Mouse (Mus musculus) bone marrow macrophage, adult 2 months (primary cell): ENCODE measurements around the gene Tead1. TPM values are rescaled to one million over a fixed set of nuclear protein-coding genes. Genes with fewer than 3 reads are reported as not detected.

Source experiments
- H3K27ac ChIP-seq: 2 replicates; pipeline ENCODE4 v1.5.1; 2012; ENCODE audit warnings: low read depth, low read length; ENCODE audit not compliant: insufficient read depth
- H3K4me1 ChIP-seq: 2 replicates; pipeline ENCODE4 v1.6.1; 2012; ENCODE audit warnings: low read length; ENCODE audit not compliant: control insufficient read depth, insufficient read depth
- H3K4me3 ChIP-seq: 2 replicates; pipeline ENCODE4 v1.5.1; 2012; ENCODE audit warnings: mild to moderate bottlenecking, low read length, moderate library complexity; ENCODE audit not compliant: insufficient read depth
- CTCF ChIP-seq: IDR thresholded peaks from 2 replicates; pipeline ENCODE4 v1.5.1; 2012; ENCODE audit warnings: low read depth, mild to moderate bottlenecking, low read length, moderate library complexity
- POLR2A ChIP-seq: IDR thresholded peaks from 2 replicates; pipeline ENCODE4 v1.6.1; 2012; ENCODE audit warnings: mild to moderate bottlenecking, low read depth, low read length, borderline replicate concordance
- polyA plus RNA-seq: library from polyadenylated mRNA; stranded (reverse); fragments of >200 nt; gene quantifications from 2 replicates; pipeline ENCODE4 v1.2.4, GENCODE M21; 2012; ENCODE audit not compliant: missing spikeins, insufficient read depth, insufficient read length

The Tead1 gene
- polyA plus RNA-seq, 1 experiment, result 0.67 TPM

GRCm38 (mm10) chr7:112750101-112750500, 71.0 kb downstream of the Tead1 start:
- TF ChIP-seq CTCF (no peak), POLR2A (no peak)
- no peaks in the 10 kb centered on the region for H3K4me1 ChIP-seq
- H3K27ac ChIP-seq, result no peak overlapping the region
- H3K4me3 ChIP-seq, result no peak overlapping the region

GRCm38 (mm10) chr7:112752311-112752710, 73.2 kb downstream of the Tead1 start:
- H3K27ac ChIP-seq, result no peak overlapping the region
- H3K4me3 ChIP-seq, result no peak overlapping the region
- H3K4me1 ChIP-seq, result no peaks in the 10 kb centered on the region
- no peak for TF ChIP-seq CTCF
- TF ChIP-seq POLR2A, result no peak

GRCm38 (mm10) chr7:112753314-112753713, 74.2 kb downstream of the Tead1 start:
- TF ChIP-seq CTCF (no peak), POLR2A (no peak)
- no peak overlapping the region for H3K27ac ChIP-seq
- H3K4me1 ChIP-seq, result no peaks in the 10 kb centered on the region
- H3K4me3 ChIP-seq, result no peak overlapping the region

GRCm38 (mm10) chr7:112759359-112759975, 80.3 kb downstream of the Tead1 start:
- TF ChIP-seq POLR2A, result no peak
- TF ChIP-seq CTCF, result no peak
- Histone ChIP-seq H3K4me3 (no peak overlapping the region), H3K27ac (no peak overlapping the region), H3K4me1 (no peaks in the 10 kb centered on the region)

- TF ChIP-seq POLR2A (no peak), CTCF (no peak)
- Histone ChIP-seq H3K27ac (no peak overlapping the region), H3K4me1 (no peaks in the 10 kb centered on the region), H3K4me3 (no peak overlapping the region)
These were observed 81.2 kb downstream of the Tead1 start for GRCm38 (mm10) chr7:112760293-112760692.

GRCm38 (mm10) chr7:112760782-112761181, 81.7 kb downstream of the Tead1 start:
- TF ChIP-seq CTCF, result no peak
- no peak for TF ChIP-seq POLR2A
- no peaks in the 10 kb centered on the region for H3K4me1 ChIP-seq
- no peak overlapping the region for H3K27ac ChIP-seq
- H3K4me3 ChIP-seq, result no peak overlapping the region

GRCm38 (mm10) chr7:112762870-112763269, 83.8 kb downstream of the Tead1 start:
- H3K4me3 ChIP-seq, result no peak overlapping the region
- TF ChIP-seq POLR2A, result no peak
- TF ChIP-seq CTCF, result no peak
- H3K4me1 ChIP-seq, result no peaks in the 10 kb centered on the region
- H3K27ac ChIP-seq, result no peak overlapping the region

- TF ChIP-seq POLR2A, result no peak
- no peak for TF ChIP-seq CTCF
- Histone ChIP-seq H3K27ac (no peak overlapping the region), H3K4me1 (no peaks in the 10 kb centered on the region), H3K4me3 (no peak overlapping the region)
These were observed 84.4 kb downstream of the Tead1 start for GRCm38 (mm10) chr7:112763513-112763912.

GRCm38 (mm10) chr7:112764921-112765320, 85.8 kb downstream of the Tead1 start:
- no peak overlapping the region for H3K4me3 ChIP-seq
- TF ChIP-seq CTCF (no peak), POLR2A (no peak)
- no peaks in the 10 kb centered on the region for H3K4me1 ChIP-seq
- H3K27ac ChIP-seq, result no peak overlapping the region

GRCm38 (mm10) chr7:112769866-112770265, 90.7 kb downstream of the Tead1 start:
- Histone ChIP-seq H3K4me3 (no peak overlapping the region), H3K27ac (no peak overlapping the region), H3K4me1 (no peaks in the 10 kb centered on the region)
- TF ChIP-seq POLR2A, result no peak
- TF ChIP-seq CTCF, result no peak

GRCm38 (mm10) chr7:112771461-112771860, 92.3 kb downstream of the Tead1 start:
- Histone ChIP-seq H3K27ac (no peak overlapping the region), H3K4me3 (no peak overlapping the region), H3K4me1 (no peaks in the 10 kb centered on the region)
- TF ChIP-seq CTCF, result no peak
- TF ChIP-seq POLR2A, result no peak
